Mouse (Mus musculus): ENCODE measurements around the gene Nuak1. TPM values are rescaled to one million over a fixed set of nuclear protein-coding genes. Genes with fewer than 3 reads are reported as not detected.

Nuak1 gene
- total RNA-seq, 2 experiments from 2014 or later, result 0.61 to 3.2 TPM

DNA sequence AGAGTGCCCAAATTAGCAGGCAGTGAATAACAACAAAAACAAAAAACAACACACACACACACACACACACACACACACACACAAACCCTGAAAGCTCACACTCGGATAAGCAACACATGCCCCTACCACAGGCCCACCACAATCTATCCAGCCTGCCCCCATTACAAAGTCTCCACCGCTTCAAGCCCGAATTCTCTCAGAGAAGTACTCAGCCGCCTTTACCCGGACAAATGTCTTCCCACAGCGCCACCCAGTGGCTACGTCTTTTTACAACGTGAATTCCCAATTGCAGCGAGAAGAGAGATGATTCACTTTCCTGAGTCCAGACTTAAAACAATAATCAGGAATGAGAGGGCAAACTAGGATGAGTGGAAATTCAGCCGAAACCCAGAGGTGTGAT lies 10.3 kb upstream of the Nuak1 start:
- ATAC-seq (replicated peaks; ENCODE audit: low FRiP score, low TSS enrichment, poor library complexity, severe bottlenecking), result peak; percentile 67; the same call in 1 of the 2 replicates

DNA sequence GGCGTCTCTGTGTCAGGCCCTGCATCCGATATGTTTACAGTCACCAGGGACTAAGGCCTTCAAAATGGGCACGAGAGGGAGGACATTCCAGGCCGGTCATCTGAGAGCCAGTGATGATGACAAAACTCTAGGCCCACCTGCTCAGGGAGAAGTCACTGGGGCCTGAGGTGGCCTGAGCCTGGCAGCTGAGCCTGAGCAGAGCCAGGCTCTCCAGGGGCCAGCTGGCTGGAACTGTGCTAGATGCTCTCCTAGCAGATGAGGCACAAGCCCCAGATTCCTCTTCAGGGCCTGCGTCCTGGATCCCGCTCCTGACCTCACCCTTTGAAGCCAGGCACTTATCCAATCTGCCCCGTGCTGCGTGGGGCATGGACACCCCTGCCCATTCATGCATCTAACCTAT lies 9.3 kb upstream of the Nuak1 start:
- no peak for ATAC-seq (replicated peaks; ENCODE audit: low FRiP score, low TSS enrichment, poor library complexity, severe bottlenecking)

DNA sequence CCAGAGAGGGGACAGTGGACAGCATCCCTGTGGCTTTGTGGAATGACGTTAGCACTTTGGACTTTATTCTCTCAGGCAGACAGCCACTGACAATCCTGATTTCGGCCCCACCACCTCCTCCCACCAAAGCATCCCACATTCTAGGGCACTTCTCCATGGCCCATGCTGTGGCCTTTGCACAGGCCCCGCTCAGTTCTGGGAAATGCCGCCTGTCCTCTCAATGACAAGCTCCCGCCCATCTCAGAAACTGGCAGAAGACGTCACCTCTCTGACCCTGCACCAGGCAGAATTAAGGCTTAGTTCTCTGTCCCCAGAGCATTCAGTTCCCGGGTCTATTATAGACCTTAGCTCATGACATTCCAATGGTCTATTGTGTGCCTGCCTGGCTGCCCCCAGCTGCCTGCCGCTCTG lies 7.0 kb upstream of the Nuak1 start:
- no peak for ATAC-seq (replicated peaks; ENCODE audit: low FRiP score, low TSS enrichment, poor library complexity, severe bottlenecking)

DNA sequence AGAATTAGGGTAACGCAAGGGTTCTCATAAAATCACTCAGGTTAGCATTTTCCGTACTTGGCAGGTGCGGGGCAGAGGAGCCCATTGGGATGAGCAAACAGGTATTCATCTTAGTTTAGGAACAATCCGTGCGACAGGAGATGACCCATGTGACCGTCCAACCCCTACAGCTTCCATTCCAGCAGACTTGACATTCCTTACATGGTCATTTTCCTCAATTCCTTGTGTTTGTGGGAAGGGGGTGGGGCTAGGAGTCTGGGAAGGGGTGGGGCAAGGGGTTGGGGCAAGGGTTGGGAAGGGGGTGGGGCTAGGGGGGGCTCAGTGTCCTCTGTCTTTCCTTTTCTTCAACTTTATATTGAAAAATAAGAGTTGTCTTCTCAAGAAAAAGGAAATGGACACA lies 6.3 kb upstream of the Nuak1 start:
- ATAC-seq (replicated peaks; ENCODE audit: low FRiP score, low TSS enrichment, poor library complexity, severe bottlenecking), result no peak

DNA sequence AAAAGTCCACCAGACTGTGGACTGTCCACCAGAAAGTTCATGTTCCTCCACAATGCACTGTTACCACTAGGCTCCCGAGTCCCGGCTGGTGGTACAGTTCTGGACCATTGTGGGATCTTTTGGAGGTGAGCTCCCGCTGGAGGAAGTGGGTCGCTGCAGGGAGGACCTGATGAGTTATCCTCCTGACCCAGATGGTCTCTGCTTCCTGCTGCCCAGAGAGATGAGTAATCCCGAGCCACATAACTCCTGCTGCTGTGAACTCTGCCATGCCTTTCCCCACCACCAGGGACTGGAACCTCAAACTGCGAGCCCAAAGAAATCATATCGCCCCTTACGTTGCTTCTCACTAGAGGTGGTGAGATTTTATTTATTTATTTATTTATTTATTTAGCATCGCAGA lies 4.0 kb upstream of the Nuak1 start:
- no peak for ATAC-seq (replicated peaks; ENCODE audit: low FRiP score, low TSS enrichment, poor library complexity, severe bottlenecking)

DNA sequence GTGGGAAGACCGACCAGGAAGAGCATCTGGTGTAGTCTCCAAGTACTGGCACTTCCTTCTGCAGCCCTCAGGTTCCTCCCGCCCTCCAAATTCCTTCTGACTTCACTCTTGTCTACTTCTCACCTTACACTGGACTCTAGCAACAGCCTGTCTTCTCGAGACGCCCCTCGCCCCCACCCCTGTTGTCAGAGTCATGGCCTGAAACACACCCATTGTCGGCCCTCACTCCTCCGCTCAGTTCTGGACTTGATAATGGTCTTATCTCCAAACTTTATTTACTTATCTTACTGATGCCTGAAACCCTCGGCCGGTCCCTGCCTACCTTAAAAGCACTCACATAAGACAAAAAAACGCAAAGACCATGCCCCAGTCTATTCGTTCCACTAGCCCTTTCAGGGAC lies 1.4 kb upstream of the Nuak1 start:
- ATAC-seq (replicated peaks; ENCODE audit: low FRiP score, low TSS enrichment, poor library complexity, severe bottlenecking), result no peak

DNA sequence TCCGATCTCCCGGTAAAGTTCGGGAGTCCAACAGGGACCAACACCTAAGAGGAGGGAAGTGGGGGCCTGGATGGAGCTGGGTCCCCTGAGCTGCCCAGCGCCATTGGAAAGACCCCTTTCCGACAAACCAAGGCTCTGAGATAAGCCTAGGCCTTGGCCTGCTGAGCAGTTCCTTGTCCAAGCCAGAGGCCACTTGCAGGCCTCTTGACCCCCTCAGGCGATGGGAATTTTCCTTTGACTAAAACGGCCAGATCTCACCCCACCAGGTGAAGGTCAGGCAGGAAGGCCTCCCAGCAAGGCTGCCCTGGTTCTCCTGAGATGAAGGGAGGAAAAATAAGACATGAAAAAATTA lies 1.0 kb upstream of the Nuak1 start:
- no peak for ATAC-seq (replicated peaks; ENCODE audit: low FRiP score, low TSS enrichment, poor library complexity, severe bottlenecking)

DNA sequence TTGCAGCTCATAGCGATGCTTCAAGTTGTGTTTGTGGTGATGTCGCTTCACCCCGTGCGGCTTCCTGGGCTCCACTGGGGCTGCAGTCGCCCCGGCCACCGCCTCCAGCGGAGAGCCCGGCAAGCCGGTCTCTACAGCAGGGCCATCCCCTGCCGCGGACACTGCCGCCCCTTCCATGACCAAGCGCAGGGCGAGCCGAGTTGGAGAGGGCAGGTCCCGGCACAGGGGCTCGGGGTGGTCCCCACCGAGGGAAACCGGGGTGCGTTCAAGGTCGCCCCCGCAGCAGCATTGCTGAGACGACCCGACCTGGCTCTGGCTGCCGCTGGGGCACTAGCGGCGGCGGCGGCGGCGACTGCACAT lies 236 bp downstream of the Nuak1 start:
- ATAC-seq (replicated peaks; ENCODE audit: low FRiP score, low TSS enrichment, poor library complexity, severe bottlenecking), result no peak

DNA sequence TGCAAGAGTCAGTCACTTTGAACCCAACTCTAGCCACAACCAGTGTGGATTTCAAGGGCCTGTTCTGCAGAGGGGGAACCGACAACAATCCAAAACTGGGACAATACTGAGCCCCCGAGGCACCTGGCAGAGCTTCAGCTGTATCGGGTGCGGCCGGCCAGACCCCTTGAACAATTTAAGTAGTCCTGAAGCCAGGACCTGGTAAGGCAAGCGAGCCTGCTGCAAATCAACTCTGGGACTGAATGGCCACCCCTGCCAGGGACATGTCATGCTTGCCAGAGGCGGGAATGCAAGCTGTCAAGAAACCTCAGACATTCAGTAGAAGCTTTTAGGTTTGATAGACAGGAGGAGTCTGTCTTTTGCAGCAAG lies 1.2 kb downstream of the Nuak1 start:
- no peak for ATAC-seq (replicated peaks; ENCODE audit: low FRiP score, low TSS enrichment, poor library complexity, severe bottlenecking)

DNA sequence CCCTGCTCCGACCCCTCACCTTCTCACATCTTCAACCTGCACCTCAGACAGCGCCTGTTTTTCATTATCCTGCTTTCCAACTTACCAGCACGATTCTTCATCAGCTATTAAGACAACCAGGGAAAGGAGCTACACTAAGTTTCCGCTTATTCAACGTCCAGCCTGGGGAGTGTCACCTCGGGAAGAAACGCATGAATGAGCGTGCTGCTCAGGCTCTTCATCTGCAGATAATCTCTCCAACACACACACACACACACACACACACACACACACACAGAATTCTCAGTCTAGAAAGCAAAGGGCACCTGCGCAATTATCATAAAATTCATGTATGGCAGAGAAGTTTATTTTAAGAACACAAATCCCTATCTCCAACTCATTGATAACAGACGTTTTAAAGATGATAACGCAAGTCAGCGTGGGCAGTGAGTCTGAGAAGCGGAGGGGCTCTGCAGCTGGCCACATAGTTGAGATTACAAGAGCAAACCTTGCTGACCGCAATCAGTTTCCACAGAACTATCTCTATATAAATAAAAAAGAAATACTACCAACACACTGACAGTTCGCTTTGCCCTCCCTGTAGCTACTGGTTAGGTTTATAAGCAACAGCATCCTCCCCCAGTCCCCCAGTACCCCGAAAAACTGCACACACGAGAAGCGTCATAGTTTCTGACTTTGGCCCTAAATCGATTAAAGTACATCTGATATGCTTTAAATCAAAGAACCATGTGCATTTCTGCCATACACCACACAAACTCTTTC lies 1.8 kb downstream of the Nuak1 start:
- ATAC-seq (replicated peaks; ENCODE audit: low FRiP score, low TSS enrichment, poor library complexity, severe bottlenecking), result no peak

DNA sequence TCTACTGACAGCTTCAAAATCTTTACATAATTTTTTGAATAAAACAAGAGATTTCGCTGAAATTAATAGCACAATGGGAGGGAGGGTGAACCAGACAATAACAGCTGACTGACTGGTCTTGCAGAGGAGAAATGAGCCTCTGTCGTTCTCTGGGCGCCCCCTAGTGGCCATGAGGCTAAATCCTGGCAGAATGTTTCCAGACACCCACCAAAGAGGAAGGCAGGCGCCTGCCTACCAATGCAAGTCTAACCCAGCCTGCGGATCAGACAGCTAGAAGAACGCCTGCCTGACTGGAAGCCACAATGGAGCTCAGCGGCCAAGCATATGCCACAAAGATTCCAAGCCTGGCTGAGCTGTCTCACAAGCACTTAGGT lies 2.4 kb downstream of the Nuak1 start:
- peak; percentile 66 for ATAC-seq (replicated peaks; ENCODE audit: low FRiP score, low TSS enrichment, poor library complexity, severe bottlenecking)

DNA sequence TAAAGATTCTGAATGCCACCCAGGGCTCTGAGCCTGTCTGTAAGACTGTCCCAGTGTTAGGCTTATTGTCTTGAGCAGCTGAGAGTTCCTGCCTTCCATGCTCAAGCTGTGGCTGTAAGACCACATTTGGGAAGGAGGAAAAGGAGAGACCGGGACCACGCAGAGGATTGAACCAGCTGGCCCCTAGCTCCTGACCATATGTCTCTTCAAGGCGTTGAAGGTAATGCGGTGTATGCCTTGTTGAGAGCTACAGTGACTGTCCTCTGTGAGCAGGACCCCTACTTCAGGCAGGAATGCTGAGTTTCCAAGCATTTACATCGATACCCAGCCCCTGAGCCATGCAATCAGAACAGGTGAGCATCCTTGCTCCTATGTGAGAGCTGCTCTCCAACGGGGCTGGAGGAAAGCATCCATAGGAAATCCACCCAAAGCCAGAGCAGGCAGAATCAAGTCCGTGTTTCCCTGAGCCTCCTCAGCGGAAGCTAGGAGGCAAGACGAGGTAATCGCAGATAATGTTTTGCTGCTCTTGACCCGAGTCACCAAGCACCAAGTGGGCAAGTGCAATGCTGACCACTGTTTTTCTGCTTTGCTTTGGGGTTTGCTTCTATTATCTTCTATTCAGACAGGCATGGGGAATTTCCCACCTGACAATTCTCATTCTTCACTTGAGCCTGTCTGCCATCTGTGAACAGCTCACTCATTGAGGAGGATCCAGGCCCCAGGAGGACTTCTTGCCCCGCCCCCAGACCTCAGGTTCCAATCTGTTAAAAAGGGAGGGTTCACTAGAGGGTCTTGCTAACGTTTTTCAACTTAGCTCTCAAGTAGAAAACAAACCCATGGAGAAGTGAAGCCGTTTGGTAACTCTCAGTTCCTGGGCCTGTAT lies 3.0 kb downstream of the Nuak1 start:
- ATAC-seq (replicated peaks; ENCODE audit: low FRiP score, low TSS enrichment, poor library complexity, severe bottlenecking), result no peak

DNA sequence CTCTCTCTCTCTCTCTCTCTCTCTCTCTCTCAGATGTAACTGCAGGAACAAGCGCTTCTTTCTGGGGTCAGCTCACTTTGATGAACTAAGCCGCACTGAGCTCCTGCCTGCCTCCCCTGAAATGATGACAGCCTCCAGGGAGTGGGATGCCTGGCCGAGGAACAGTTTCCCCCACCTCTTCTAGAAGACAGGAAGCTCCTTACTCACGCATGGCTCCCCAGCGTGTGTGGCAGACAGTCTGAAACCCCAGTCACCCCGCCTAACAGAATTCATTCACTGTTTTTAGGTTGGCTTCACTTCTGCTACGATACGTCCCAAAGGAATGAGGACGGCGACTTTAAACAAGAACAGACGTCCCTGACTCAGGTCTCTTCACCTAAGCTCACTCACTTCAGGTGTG lies 4.5 kb downstream of the Nuak1 start:
- ATAC-seq (replicated peaks; ENCODE audit: low FRiP score, low TSS enrichment, poor library complexity, severe bottlenecking), result no peak

DNA sequence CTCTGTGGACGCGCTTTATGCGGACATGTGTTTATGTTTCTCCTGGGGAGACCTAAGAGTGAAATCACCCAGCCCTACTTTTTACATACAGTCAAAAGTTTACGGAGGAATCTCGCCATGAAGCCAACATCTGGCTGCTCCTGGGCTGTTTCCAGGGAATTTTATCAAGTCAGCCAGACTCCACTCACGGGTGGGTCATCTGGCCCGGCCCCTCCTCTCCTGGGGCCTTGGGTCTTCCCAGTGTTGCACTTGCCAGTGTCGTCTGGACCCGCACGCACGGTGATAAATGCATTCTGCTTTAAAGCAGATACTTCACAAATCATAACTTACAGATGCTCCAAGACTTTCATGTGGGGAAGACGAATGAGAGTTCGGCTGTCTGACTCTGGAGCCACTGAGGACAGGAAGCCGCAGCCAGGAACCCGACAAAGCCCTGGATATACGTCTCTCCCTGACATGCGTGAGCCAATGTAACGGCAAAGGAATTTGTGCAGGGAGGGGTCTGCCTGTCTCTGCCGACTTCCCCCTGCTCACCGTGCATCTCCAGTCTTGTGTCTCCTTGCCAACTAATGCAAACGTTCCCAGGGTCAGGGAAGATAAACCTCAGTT lies 7.1 kb downstream of the Nuak1 start:
- no peak for ATAC-seq (replicated peaks; ENCODE audit: low FRiP score, low TSS enrichment, poor library complexity, severe bottlenecking)

DNA sequence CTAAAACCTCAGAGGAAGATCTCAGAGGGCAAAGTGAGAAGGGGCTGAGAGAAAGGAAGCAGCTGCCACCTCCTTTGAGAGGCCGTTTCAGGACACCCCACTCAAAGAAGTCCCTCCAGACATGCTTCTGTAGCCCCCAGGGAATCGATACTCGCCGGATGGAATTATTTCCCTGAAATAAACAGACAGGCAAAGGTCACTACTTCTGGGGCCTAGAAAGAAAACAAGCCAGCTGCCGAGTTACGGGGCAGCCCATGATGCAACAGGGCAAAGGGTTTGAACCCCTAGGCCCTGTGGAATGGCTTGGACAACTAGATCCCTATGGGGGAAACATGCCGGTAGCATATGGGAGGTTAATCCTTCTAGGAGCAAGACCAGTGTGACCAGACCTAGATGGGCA lies 16.0 kb downstream of the Nuak1 start:
- no peak for ATAC-seq (replicated peaks; ENCODE audit: low FRiP score, low TSS enrichment, poor library complexity, severe bottlenecking)

DNA sequence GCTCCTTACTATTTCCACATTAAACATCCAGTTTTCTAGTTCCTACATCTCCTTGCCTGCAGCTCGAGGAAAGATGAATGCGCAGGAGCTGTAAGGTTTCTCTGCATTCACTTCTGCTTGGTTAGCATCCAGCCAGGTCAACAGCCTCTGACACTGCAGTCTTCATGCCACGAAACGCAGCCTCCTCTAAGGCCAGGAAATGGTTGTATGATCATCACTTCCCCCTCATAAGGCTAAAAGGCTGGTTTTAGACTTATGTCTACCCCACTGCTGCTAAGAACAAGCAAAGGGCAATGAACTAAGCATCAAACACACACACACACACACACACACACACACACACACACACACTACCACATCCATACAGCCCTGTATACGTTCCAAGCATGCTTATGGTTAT lies 16.5 kb downstream of the Nuak1 start:
- no peak for ATAC-seq (replicated peaks; ENCODE audit: low FRiP score, low TSS enrichment, poor library complexity, severe bottlenecking)

DNA sequence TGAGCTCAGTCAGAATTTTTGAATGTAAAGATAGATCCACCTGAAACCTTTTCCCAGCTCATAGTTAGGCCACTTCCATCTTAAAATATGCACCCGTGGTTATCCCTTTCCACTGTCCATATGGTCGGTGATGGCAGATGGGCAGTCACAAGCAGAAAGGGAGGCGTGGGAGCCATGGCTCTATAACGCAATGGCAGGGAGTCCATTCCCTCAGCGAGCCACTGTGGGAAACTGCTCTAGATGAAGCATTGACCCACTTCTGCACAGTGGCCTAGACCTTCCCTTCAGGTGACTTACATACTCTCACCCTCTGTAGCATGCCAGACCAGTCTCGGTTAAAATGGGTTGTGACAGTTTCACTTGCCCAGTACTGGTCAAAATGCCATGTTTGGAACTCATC lies 19.8 kb downstream of the Nuak1 start:
- no peak for ATAC-seq (replicated peaks; ENCODE audit: low FRiP score, low TSS enrichment, poor library complexity, severe bottlenecking)

DNA sequence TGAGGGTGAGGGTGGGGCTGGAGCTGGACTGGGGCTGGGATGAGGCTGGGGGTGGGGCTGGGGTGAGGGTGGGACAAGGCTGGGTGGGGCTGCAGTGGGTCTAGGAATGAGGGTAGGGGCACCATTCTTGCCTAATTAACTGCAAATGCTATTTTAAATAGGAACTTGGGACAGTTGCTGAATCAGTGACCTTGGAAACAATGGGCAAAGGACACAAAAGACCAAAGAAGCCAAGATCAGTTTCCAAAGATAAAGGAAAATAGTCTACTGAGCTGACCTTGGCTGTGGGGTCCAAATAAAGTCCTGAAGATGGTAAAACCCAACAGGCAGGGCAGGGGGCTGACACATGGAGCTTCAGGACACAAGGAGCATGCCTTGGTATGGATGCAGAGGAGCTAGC lies 22.0 kb downstream of the Nuak1 start:
- no peak for ATAC-seq (replicated peaks; ENCODE audit: low FRiP score, low TSS enrichment, poor library complexity, severe bottlenecking)

DNA sequence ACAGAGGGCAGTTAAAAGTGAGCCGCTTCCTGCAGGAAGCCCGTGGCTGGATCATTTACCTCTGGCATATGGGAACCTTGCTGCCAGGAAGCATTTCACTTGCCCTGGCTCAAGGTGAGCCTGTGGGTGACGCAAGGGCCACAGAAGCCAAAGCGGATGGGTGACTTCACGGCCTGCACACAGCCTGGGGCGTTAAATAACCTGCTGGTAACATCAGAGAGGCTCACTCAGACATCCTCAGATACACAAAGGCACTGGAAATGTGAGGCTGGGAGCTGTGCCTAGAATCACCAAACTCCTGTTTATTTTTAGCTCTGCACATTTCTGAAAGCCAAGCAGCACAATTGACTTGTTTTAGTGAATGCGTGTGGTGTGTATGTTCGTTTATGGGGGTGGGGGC lies 23.6 kb downstream of the Nuak1 start:
- no peak for ATAC-seq (replicated peaks; ENCODE audit: low FRiP score, low TSS enrichment, poor library complexity, severe bottlenecking)

DNA sequence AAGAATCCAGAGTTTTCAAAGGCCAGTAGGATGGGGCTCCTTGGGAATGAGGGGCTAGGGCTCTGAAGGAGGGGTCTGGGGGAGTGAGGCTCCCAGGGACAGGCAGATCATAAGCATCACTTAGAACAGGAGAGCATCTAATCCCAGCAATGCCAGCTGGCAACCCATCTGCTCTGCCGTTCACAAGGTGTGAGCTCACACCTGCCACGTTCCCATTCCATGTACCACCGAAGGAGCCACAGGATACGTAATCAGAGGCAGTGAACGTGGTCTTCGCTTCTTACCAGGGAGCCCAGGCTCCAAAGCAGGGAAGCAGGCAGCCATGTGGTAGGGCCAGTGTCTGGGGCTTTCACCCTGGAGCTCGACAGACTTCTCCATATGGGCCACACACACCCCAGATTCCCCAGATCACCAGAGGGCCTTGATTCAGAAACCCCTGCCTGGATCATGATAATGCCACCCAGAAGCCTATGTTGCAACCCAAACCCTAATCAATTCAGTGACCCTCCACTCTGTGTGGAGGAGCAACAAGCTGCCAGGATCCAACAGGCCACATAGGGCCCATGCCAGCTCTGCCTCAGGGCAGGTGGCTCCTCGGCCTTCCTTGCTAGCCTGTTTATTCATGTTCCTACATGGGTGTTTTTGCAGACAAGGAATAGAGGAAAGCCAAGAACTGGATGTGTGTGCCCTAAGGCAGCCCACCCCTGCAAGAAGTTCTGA lies 25.3 kb downstream of the Nuak1 start:
- ATAC-seq (replicated peaks; ENCODE audit: low FRiP score, low TSS enrichment, poor library complexity, severe bottlenecking), result no peak

Measured in megakaryocyte-erythroid progenitor cell, adult 5-6 weeks (primary cell).